Mouse (Mus musculus): ENCODE results near the gene Il20ra.

DNA sequence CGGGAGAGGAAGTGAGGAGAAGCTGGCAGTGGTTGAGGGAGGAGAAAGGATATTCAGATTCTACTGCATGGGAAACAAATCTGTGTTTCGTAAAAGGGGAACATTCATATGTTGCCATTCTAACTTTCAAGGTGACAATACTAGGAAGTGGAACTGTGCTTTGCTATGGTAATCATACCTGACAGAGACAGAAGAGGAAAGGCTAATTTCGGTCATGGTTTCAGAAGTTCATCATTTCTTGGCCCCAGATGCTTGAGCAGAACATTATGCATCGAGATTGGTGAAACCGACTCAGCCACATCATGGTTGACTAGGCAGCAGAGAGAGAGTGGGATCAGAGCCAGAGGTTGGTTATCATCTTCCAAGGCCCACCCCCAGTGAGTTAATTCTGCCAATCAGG lies 43.4 kb upstream of the Il20ra start:
- TF ChIP-seq GATA1 (IDR thresholded peaks at IDR 0.05; ENCODE audit: borderline replicate concordance, low read length), result no peak
- TF ChIP-seq FLI1 (IDR thresholded peaks at IDR 0.05; ENCODE audit: low read length), result no peak

Measured in megakaryocyte, embryonic 14.5 days (primary cell).